15 mouse cellular contexts compared by ENCODE assay signal in genomic region chr9:79809411-79809810, GRCm38 (mm10).
"Had no signal": no experiment of that assay in that cellular context is flagged by ENCODE, and none has a peak within 500 bp of the region (broad histone marks: within the 10 kb centered on the region; RNA-seq: fewer than 3 reads in every experiment).

No protein-coding gene starts in this region.

- H3K9ac ChIP-seq: limb, embryonic 13.5 days; liver, embryonic 14.5 days; midbrain, embryonic 12.5 days; neural tube, embryonic 13.5 days; stomach, embryonic 15.5 days had no signal

- H3K4me3 ChIP-seq: limb, embryonic 13.5 days; midbrain, embryonic 12.5 days; neural tube, embryonic 13.5 days; stomach, embryonic 15.5 days had no signal

- H3K36me3 ChIP-seq: limb, embryonic 13.5 days; midbrain, embryonic 12.5 days; neural tube, embryonic 13.5 days; stomach, embryonic 15.5 days had no signal

- H3K27ac ChIP-seq: kidney, postnatal 0 days; limb, embryonic 13.5 days; liver, embryonic 14.5 days; midbrain, embryonic 12.5 days; neural tube, embryonic 13.5 days; stomach, embryonic 15.5 days had no signal

- H3K9me3 ChIP-seq: limb, embryonic 13.5 days; midbrain, embryonic 12.5 days; neural tube, embryonic 13.5 days; stomach, embryonic 15.5 days had no signal

- DNase-seq: kidney, adult 11 months; kidney, adult 9 months; kidney, postnatal 36 days; lung, adult 18-20 months; retina, postnatal 1 day; right cerebral cortex, postnatal 4 days; thymus, adult 2 months; thymus, postnatal 36 days had no signal

- ATAC-seq: midbrain, embryonic 16.5 days had no signal

- H3K4me2 ChIP-seq: limb, embryonic 13.5 days; midbrain, embryonic 12.5 days; neural tube, embryonic 13.5 days had no signal

- H3K27me3 ChIP-seq: limb, embryonic 13.5 days; midbrain, embryonic 12.5 days; neural tube, embryonic 13.5 days; stomach, embryonic 15.5 days had no signal

- H3K4me1 ChIP-seq: neural tube, embryonic 13.5 days had no signal
